Mouse (Mus musculus) E14TG2a.4 (cell line): ENCODE results near the gene Stmnd1.
"Not testable (repeated sequence)": the region's sequence is repeated elsewhere in the genome, so short reads cannot be mapped to it uniquely, and the experiment has no call there.

ENCODE experiments used
- H3K27me3 ChIP-seq: 2 replicates; pipeline ENCODE4 v1.6.1; 2014; ENCODE audit warnings: low read length, control low read depth; ENCODE audit not compliant: insufficient read depth
- H3K36me3 ChIP-seq: 2 replicates; pipeline ENCODE4 v1.6.1; 2014; ENCODE audit warnings: low read length, control low read depth; ENCODE audit not compliant: insufficient read depth
- H3K4me1 ChIP-seq: replicated peaks from 2 replicates; pipeline ENCODE4 v1.6.1; 2014; ENCODE audit warnings: low read depth, low read length, control low read depth
- H3K4me3 ChIP-seq: replicated peaks from 2 replicates; pipeline ENCODE4 v1.5.1; 2014; ENCODE audit warnings: mild to moderate bottlenecking, low read length
- H3K9me3 ChIP-seq: 2 replicates; pipeline ENCODE4 v1.6.1; 2014; ENCODE audit warnings: low read length, control low read depth
- CTCF ChIP-seq: conservative IDR thresholded peaks from 2 replicates; pipeline ENCODE4 v1.5.1; 2014; ENCODE audit warnings: low read length
- NANOG ChIP-seq: IDR thresholded peaks from 2 replicates; pipeline ENCODE4 v1.6.1; 2014; ENCODE audit warnings: borderline replicate concordance, low read length, mixed read lengths
- POU5F1 ChIP-seq: IDR thresholded peaks from 2 replicates; pipeline ENCODE4 v1.6.1; 2014; ENCODE audit warnings: low read length, borderline replicate concordance

Stmnd1 gene

DNA sequence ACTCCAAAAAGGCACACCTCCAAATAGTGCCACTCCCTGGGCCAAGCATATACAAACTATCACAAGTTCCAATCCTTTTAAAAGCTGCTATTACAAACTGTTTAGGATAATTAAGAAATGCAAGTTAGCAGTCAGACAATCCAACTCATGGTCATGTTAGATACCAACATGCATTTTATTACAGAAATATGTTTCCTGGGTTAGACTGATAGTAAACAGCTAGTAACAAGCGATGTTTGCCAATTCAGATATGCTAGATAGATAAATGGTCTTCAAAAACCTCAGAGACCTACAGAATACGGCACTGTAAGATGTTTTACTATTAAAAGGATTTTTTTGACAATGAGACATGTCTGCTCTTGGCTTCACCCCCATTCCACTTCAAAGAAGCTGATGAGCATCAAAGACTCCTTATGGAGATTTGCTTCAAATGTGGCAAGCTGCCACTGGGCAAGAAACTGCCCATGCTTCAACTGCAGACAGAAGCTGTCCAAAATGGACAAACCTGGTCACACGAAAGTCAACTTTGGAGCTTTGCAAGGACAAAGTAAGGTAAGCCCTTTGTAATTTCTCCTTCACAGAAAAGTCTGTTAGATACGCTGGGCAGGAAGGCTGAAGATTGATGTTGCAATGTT lies 52.9 kb downstream of the Stmnd1 start:
- no peaks in the 10 kb centered on the region for H3K27me3 ChIP-seq
- TF ChIP-seq NANOG: no peak
- TF ChIP-seq POU5F1: no peak
- peaks cover 2% of the 10 kb centered on the region; the same call in 1 of the 2 replicates for H3K9me3 ChIP-seq
- no peaks in the 10 kb centered on the region for H3K4me1 ChIP-seq
- H3K36me3 ChIP-seq: no peaks in the 10 kb centered on the region
- H3K4me3 ChIP-seq: no peak overlapping the region

DNA sequence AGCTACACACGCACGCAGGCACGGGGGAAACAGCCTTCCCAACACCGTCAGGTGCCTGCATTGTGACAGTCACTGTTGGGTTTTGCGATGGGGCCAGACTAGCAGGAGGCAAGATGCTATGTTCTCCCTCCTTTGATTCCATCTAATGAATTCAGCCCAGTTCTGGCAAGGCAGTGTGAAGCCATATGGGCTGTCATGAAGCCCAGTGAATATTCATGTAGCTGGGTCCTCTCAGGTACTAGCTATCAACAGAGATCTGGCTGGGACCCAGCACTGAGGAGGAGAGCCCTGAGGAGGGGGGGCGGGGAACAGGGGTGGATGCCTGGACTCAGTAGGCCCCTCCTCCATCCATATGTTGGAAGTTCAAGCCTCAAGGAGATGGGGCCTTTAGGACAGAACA lies 61.5 kb downstream of the Stmnd1 start:
- TF ChIP-seq NANOG (no peak), POU5F1 (no peak), CTCF (no peak)
- peaks cover 41% of the 10 kb centered on the region for H3K9me3 ChIP-seq
- no peaks in the 10 kb centered on the region for H3K36me3 ChIP-seq
- no peaks in the 10 kb centered on the region for H3K4me1 ChIP-seq
- no peak overlapping the region for H3K4me3 ChIP-seq
- H3K27me3 ChIP-seq: no peaks in the 10 kb centered on the region

DNA sequence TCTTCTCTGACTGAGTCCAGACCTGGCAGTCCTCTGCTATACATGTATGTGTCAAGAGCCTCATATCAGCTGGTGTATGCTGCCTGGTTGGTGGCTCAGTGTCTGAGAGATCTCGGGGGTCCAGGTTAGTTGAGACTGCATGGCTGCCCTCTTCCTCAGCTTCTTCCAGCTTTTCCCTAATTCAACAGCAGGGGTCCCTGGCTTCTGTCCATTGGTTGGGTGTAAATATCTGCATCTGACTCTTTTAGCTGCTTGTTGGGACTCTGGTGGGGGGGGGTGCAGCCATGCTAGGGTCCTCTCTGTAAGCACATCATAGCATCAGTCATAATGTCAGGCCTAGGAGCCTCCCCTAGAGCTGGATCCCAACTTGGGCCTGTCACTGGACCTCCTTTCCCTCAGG lies 62.8 kb downstream of the Stmnd1 start:
- H3K36me3 ChIP-seq, H3K4me3 ChIP-seq, H3K27me3 ChIP-seq, H3K4me1 ChIP-seq: not testable (repeated sequence)
- peaks cover 41% of the 10 kb centered on the region for H3K9me3 ChIP-seq

DNA sequence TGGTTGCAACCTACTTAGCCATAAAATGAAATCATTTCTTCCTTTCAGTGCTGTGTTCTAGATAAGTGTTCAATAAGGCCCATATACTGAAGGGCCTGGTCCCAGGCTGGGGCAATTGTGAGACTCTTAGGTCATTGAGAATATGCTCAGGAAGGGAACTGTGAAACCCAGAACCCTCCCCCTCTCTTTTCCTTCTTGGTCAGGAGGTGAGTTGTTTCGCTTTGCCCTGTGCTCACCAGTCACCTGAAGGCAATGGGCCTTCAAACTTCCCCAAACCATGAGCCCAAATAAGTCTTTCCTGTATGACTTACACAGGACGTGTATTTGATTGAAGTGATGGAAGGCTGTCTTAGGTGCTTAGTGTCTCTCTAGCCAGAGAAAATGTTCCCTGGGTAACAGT lies 64.3 kb downstream of the Stmnd1 start:
- H3K36me3 ChIP-seq: no peaks in the 10 kb centered on the region
- TF ChIP-seq NANOG (no peak), CTCF (no peak), POU5F1 (no peak)
- peaks cover 26% of the 10 kb centered on the region for H3K9me3 ChIP-seq
- H3K4me1 ChIP-seq: no peaks in the 10 kb centered on the region
- H3K27me3 ChIP-seq: no peaks in the 10 kb centered on the region
- no peak overlapping the region for H3K4me3 ChIP-seq

DNA sequence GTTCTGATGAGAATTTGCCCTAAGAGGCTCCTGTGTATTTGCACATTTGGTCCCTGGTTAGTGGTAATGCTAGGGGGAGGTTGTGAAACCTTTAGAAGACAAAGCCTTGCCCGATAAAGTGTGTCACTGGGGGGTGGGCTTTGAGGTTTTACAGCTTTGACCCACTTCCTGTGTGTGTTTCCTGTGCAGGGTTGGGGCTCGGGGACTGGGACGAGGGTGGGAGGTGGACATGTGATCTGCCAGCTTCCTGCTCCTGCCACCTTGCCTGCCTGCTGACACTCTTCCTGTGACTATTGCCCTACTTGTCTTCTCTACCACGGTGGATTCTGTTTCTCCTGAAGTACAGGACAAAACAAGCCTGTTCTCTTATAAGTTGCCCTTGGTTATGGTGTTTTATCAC lies 66.4 kb downstream of the Stmnd1 start:
- no peaks in the 10 kb centered on the region for H3K36me3 ChIP-seq
- TF ChIP-seq POU5F1 (no peak), CTCF (no peak), NANOG (no peak)
- H3K4me3 ChIP-seq: no peak overlapping the region
- H3K27me3 ChIP-seq: no peaks in the 10 kb centered on the region
- no peaks in the 10 kb centered on the region for H3K4me1 ChIP-seq
- peaks cover 14% of the 10 kb centered on the region for H3K9me3 ChIP-seq

DNA sequence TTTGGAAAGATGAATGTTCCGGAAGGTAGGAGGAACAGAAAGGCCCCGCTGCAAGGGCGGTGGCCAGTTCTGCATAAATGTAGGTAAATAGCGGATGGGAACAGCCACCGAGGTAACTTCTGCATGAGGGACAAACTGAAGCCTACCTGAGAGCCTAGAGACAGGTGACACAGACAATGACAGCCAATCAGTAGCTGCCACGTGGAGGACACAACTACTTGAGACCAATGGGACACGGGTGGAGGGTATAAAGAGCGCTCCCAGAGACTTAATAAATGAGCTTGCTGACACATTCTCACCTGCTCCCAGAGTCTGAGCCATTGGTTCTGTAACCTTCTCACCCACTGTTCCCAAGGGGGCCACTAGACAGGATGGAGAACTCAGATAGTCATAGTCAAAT lies 67.1 kb downstream of the Stmnd1 start:
- TF ChIP-seq CTCF: no peak
- no peak for TF ChIP-seq NANOG
- H3K36me3 ChIP-seq: no peaks in the 10 kb centered on the region
- H3K4me1 ChIP-seq: no peaks in the 10 kb centered on the region
- no peak overlapping the region for H3K4me3 ChIP-seq
- H3K27me3 ChIP-seq: no peaks in the 10 kb centered on the region
- H3K9me3 ChIP-seq: peaks cover 8% of the 10 kb centered on the region

DNA sequence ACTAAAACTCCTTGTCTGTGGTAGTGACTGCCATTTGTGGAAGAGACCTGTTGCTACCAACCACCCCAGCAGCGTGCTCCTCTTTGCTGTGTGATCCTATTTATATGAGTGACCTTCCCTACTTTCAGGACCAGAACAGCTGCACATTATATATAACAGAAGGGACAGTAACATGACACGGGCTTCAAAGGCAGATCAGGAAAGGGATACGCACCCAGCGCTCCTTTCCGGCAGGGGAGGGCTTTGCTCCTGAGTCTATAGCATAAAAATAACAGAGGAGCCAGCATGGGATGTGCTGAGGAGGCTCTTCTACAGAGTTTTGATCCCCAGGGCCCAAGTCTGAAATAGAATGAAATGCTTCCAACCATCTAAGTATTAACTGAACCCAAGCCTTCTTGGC lies 67.9 kb downstream of the Stmnd1 start:
- H3K4me1 ChIP-seq: no peaks in the 10 kb centered on the region
- no peak overlapping the region for H3K4me3 ChIP-seq
- no peaks in the 10 kb centered on the region for H3K27me3 ChIP-seq
- peaks cover 1% of the 10 kb centered on the region; the same call in 1 of the 2 replicates for H3K9me3 ChIP-seq
- no peak for TF ChIP-seq NANOG
- TF ChIP-seq CTCF: no peak
- no peaks in the 10 kb centered on the region for H3K36me3 ChIP-seq

DNA sequence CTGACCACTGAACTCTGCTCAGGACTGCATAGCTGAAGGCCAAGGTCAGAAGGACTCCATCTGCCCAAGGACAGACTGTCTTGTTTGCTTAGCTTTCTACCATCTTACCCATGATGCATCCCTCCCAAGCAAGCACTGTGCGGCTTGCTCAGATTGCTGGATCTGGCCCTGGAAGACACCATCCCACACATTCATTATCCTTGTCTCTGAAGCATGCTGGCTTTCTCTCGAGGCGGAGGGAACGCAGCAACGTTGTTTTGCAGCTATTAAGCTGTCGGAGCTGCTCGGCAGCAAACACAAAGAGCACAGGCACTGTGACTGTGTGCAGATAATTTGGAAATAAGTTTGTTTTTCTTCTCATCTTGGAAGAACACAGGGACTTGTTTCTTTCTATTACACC lies 69.7 kb downstream of the Stmnd1 start:
- H3K27me3 ChIP-seq: no peaks in the 10 kb centered on the region
- no peak overlapping the region for H3K4me3 ChIP-seq
- TF ChIP-seq NANOG (no peak), CTCF (no peak), POU5F1 (no peak)
- no peaks in the 10 kb centered on the region for H3K4me1 ChIP-seq
- H3K36me3 ChIP-seq: no peaks in the 10 kb centered on the region
- no peaks in the 10 kb centered on the region for H3K9me3 ChIP-seq

DNA sequence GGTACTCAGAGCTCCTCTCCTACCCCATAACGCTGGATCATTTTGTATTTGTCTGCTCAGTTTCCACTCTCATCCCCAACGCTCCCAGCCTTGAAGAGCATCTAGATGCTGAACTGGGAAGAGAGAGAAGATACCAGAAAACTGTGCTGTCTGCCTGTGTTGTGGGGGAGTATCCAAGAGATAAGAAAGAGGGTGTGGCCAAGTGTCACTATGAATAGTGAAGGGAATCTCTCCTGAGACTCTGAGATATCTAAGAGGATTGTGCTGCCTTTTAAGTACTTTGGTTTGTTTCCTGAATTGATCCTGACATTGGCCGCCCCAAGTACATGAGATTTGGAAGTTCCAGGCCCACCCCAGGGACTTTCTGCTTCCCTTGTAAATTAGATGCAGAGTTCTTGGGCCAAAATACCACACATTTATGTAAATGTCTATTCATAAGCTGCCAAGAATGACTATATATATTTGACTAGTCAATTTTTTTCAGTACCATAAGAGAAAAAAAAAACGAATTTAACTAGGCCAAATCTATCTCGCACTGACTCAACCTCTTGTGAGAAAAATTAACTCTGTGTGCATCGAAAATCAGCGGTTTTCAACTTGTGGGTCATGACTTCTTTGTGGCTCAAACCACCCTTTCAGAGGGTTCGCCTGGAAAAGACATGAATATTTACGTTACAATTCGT lies 73.5 kb downstream of the Stmnd1 start:
- H3K9me3 ChIP-seq: no peaks in the 10 kb centered on the region
- no peak overlapping the region for H3K4me3 ChIP-seq
- H3K36me3 ChIP-seq: no peaks in the 10 kb centered on the region
- H3K4me1 ChIP-seq: no peaks in the 10 kb centered on the region
- TF ChIP-seq NANOG: no peak
- TF ChIP-seq POU5F1: no peak
- no peak for TF ChIP-seq CTCF
- H3K27me3 ChIP-seq: no peaks in the 10 kb centered on the region

DNA sequence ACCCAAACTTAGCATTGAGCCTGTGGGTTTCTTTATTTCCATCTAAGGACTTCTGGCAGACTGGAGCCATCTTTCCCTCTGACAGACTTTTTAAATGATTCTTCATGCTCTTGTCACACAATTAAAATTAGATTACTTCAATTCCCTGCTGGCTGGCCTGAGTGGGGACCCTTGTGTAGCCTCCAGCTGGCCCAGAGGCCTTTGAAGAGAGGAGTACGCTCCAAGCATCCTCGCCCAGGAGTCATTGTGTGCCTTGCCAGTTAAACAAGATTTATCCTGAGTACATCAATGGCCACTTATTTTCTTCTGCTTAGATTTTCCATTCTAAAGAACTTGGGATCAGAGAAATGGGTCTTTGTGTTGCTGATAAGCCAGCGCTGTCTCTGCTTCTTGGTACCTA lies 76.1 kb downstream of the Stmnd1 start:
- Histone ChIP-seq H3K4me3 (no peak overlapping the region), H3K36me3 (no peaks in the 10 kb centered on the region), H3K9me3 (no peaks in the 10 kb centered on the region), H3K27me3 (no peaks in the 10 kb centered on the region), H3K4me1 (no peaks in the 10 kb centered on the region)
- no peak for TF ChIP-seq POU5F1
- TF ChIP-seq NANOG: no peak
- TF ChIP-seq CTCF: no peak
